Mouse (Mus musculus) MEL (cell line): Measurements from ENCODE around the gene Mapre1. TPM values are rescaled to one million over a fixed set of nuclear protein-coding genes. Genes with fewer than 3 reads are reported as not detected.

Source experiments
- DNase-seq: peaks from one replicate; pipeline ENCODE4 v3.0.0; 2011; ENCODE audit warnings: low read depth, low spot score
- H3K27ac ChIP-seq: 2 replicates; pipeline ENCODE4 v1.5.1; 2012; ENCODE audit warnings: low read depth, mild to moderate bottlenecking, control low read depth, low read length, moderate library complexity; ENCODE audit not compliant: control insufficient read depth
- H3K27me3 ChIP-seq, 2 experiments: fragments of 150-350 bp in 1 of 2; sonication (generic) in 1 of 2; 2 replicates each; pipeline ENCODE4 v1.6.1; 2012; ENCODE audit warnings: low read length in 2 of 2, mild to moderate bottlenecking in 2 of 2, improper control_type of control experiment in 1 of 2, moderate library complexity in 1 of 2; ENCODE audit not compliant: insufficient read depth in 2 of 2, control insufficient read depth in 1 of 2
- H3K36me3 ChIP-seq, 2 experiments: 2 replicates each; pipeline ENCODE4 v1.6.1; 2012 to 2014; ENCODE audit warnings: low read length in 2 of 2, improper control_type of control experiment in 1 of 2, inconsistent platforms in 1 of 2, mild to moderate bottlenecking in 1 of 2; ENCODE audit not compliant: insufficient read depth in 2 of 2, control insufficient read depth in 1 of 2
- H3K4me1 ChIP-seq, 2 experiments: fragments of 150-350 bp in 1 of 2; sonication (generic) in 1 of 2; 2 replicates each; pipeline ENCODE4 v1.6.1; 2012; ENCODE audit warnings: low read length in 2 of 2, improper control_type of control experiment in 1 of 2, mild to moderate bottlenecking in 1 of 2; ENCODE audit not compliant: insufficient read depth in 2 of 2, control insufficient read depth in 1 of 2
- H3K4me3 ChIP-seq, 2 experiments: fragments of 150-350 bp in 1 of 2; sonication (generic) in 1 of 2; 2 replicates each; pipeline ENCODE4 v1.5.1; 2012; ENCODE audit warnings: low read depth in 2 of 2, low read length in 2 of 2, mild to moderate bottlenecking in 2 of 2, moderate library complexity in 2 of 2, control low read depth in 1 of 2, improper control_type of control experiment in 1 of 2; ENCODE audit not compliant: control insufficient read depth in 1 of 2, insufficient read depth in 1 of 2
- H3K79me2 ChIP-seq: 2 replicates; pipeline ENCODE4 v1.6.1; 2012; ENCODE audit warnings: mild to moderate bottlenecking, low read length, moderate library complexity; ENCODE audit not compliant: control insufficient read depth, poor library complexity, insufficient read depth
- H3K9ac ChIP-seq: 2 replicates; pipeline ENCODE4 v1.6.1; 2012; ENCODE audit warnings: low read depth, mild to moderate bottlenecking, control low read depth, low read length, moderate library complexity; ENCODE audit not compliant: control insufficient read depth, poor library complexity, severe bottlenecking
- H3K9me3 ChIP-seq: fragments of 150-350 bp; sonication (generic); replicated peaks from 2 replicates; pipeline ENCODE4 v1.6.1; 2012; ENCODE audit warnings: mild to moderate bottlenecking, low read length, improper control_type of control experiment, moderate library complexity; ENCODE audit not compliant: insufficient read depth
- BHLHE40 ChIP-seq: IDR thresholded peaks from 2 replicates; pipeline ENCODE4 v1.6.1; 2012; ENCODE audit warnings: low read depth, mild to moderate bottlenecking, inconsistent platforms, low read length, improper control_type of control experiment, borderline replicate concordance
- CHD2 ChIP-seq: IDR thresholded peaks from 2 replicates; pipeline ENCODE4 v1.6.1; 2011; ENCODE audit warnings: low read length, improper control_type of control experiment
- CTCF ChIP-seq, 3 experiments: IDR thresholded peaks in 2 of 3; conservative IDR thresholded peaks in 1 of 3; 2 replicates each; pipeline ENCODE4 v1.5.1; 2011 to 2012; ENCODE audit warnings: low read length in 3 of 3, low read depth in 2 of 3, mild to moderate bottlenecking in 2 of 3, improper control_type of control experiment in 1 of 3, inconsistent platforms in 1 of 3, mixed read lengths in 1 of 3, moderate library complexity in 1 of 3; ENCODE audit not compliant: control insufficient read depth in 1 of 3, insufficient read depth in 1 of 3, poor library complexity in 1 of 3, severe bottlenecking in 1 of 3
- E2F4 ChIP-seq: IDR thresholded peaks from 2 replicates; pipeline ENCODE4 v1.6.1; 2011; ENCODE audit warnings: low read depth, low read length, improper control_type of control experiment, borderline replicate concordance
- EP300 ChIP-seq, 2 experiments: IDR thresholded peaks; 2 replicates each; pipeline ENCODE4 v1.6.1; 2011; ENCODE audit warnings: improper control_type of control experiment in 2 of 2, low read length in 2 of 2, low read depth in 1 of 2, mild to moderate bottlenecking in 1 of 2
- ETS1 ChIP-seq: IDR thresholded peaks from 2 replicates; pipeline ENCODE4 v1.6.1; 2012; ENCODE audit warnings: low read depth, mild to moderate bottlenecking, inconsistent platforms, low read length, improper control_type of control experiment, moderate library complexity
- GABPA ChIP-seq: IDR thresholded peaks from 2 replicates; pipeline ENCODE4 v1.6.1; 2012; ENCODE audit warnings: low read depth, mild to moderate bottlenecking, inconsistent platforms, low read length, improper control_type of control experiment, moderate library complexity
- GATA1 ChIP-seq: IDR thresholded peaks from 2 replicates; pipeline ENCODE4 v1.6.1; 2011; ENCODE audit warnings: low read depth, low read length, improper control_type of control experiment
- KAT2A ChIP-seq: conservative IDR thresholded peaks from 2 replicates; pipeline ENCODE4 v1.6.1; 2012; ENCODE audit warnings: low read depth, low read length, improper control_type of control experiment, inconsistent platforms
- MAZ ChIP-seq: IDR thresholded peaks from 2 replicates; pipeline ENCODE4 v1.6.1; 2012; ENCODE audit warnings: low read depth, mild to moderate bottlenecking, inconsistent platforms, low read length, improper control_type of control experiment
- MEF2A ChIP-seq: IDR thresholded peaks from 2 replicates; pipeline ENCODE4 v1.6.1; 2014; ENCODE audit warnings: low read depth, mild to moderate bottlenecking, inconsistent platforms, low read length, improper control_type of control experiment; ENCODE audit not compliant: poor library complexity, insufficient replicate concordance, severe bottlenecking; ENCODE audit errors: extremely low read depth
- MYC ChIP-seq: IDR thresholded peaks from 2 replicates; pipeline ENCODE4 v1.6.1; 2011; ENCODE audit warnings: low read depth, mild to moderate bottlenecking, low read length, improper control_type of control experiment, moderate library complexity
- NELFE ChIP-seq: IDR thresholded peaks from 2 replicates; pipeline ENCODE4 v1.6.1; 2011; ENCODE audit warnings: low read depth, low read length, improper control_type of control experiment
- NRF1 ChIP-seq: IDR thresholded peaks from 2 replicates; pipeline ENCODE4 v1.6.1; 2014; ENCODE audit warnings: low read depth, mild to moderate bottlenecking, inconsistent platforms, low read length, improper control_type of control experiment, moderate library complexity; ENCODE audit not compliant: poor library complexity, insufficient read depth, severe bottlenecking
- POLR2A ChIP-seq, 2 experiments: IDR thresholded peaks; 2 replicates each; pipeline ENCODE4 v1.6.1; 2011 to 2012; ENCODE audit warnings: low read length in 2 of 2, mild to moderate bottlenecking in 2 of 2, control low read depth in 1 of 2, improper control_type of control experiment in 1 of 2, low read depth in 1 of 2, moderate library complexity in 1 of 2; ENCODE audit not compliant: control insufficient read depth in 1 of 2, insufficient read depth in 1 of 2, poor library complexity in 1 of 2
- POLR2AphosphoS2 ChIP-seq: IDR thresholded peaks from 2 replicates; pipeline ENCODE4 v1.6.1; 2011; ENCODE audit warnings: low read length, improper control_type of control experiment
- RAD21 ChIP-seq: IDR thresholded peaks from 2 replicates; pipeline ENCODE4 v1.6.1; 2011; ENCODE audit warnings: mild to moderate bottlenecking, low read depth, low read length, improper control_type of control experiment
- RCOR1 ChIP-seq: IDR thresholded peaks from 2 replicates; pipeline ENCODE4 v1.6.1; 2012; ENCODE audit warnings: low read depth, mild to moderate bottlenecking, inconsistent platforms, low read length, improper control_type of control experiment
- SIN3A ChIP-seq: IDR thresholded peaks from 2 replicates; pipeline ENCODE4 v1.6.1; 2012; ENCODE audit warnings: low read length, improper control_type of control experiment, inconsistent platforms
- TAL1 ChIP-seq: IDR thresholded peaks from 2 replicates; pipeline ENCODE4 v1.6.1; 2012; ENCODE audit warnings: mild to moderate bottlenecking, inconsistent platforms, low read length, moderate library complexity, mixed read lengths
- TBP ChIP-seq: IDR thresholded peaks from 2 replicates; pipeline ENCODE4 v1.8.0; 2011; ENCODE audit warnings: low read depth, low read length, improper control_type of control experiment
- TCF12 ChIP-seq: IDR thresholded peaks from 2 replicates; pipeline ENCODE4 v1.6.1; 2014; ENCODE audit warnings: low read depth, mild to moderate bottlenecking, inconsistent platforms, low read length, improper control_type of control experiment, moderate library complexity
- USF2 ChIP-seq, 2 experiments: IDR thresholded peaks; 2 replicates each; pipeline ENCODE4 v1.6.1; 2011 to 2012; ENCODE audit warnings: improper control_type of control experiment in 2 of 2, low read length in 2 of 2, borderline replicate concordance in 1 of 2, inconsistent platforms in 1 of 2, low read depth in 1 of 2, mild to moderate bottlenecking in 1 of 2; ENCODE audit not compliant: insufficient read depth in 1 of 2
- ZC3H11A ChIP-seq: IDR thresholded peaks from 2 replicates; pipeline ENCODE4 v1.6.1; 2012; ENCODE audit warnings: low read depth, mild to moderate bottlenecking, inconsistent platforms, low read length, improper control_type of control experiment
- ZKSCAN1 ChIP-seq: IDR thresholded peaks from 2 replicates; pipeline ENCODE4 v1.6.1; 2012; ENCODE audit warnings: low read depth, mild to moderate bottlenecking, inconsistent platforms, low read length, improper control_type of control experiment, moderate library complexity
- ZMIZ1 ChIP-seq: IDR thresholded peaks from 2 replicates; pipeline ENCODE4 v1.6.1; 2012; ENCODE audit warnings: low read depth, mild to moderate bottlenecking, inconsistent platforms, low read length, improper control_type of control experiment, moderate library complexity
- ZNF384 ChIP-seq: IDR thresholded peaks from 2 replicates; pipeline ENCODE4 v1.6.1; 2012; ENCODE audit warnings: low read depth, mild to moderate bottlenecking, inconsistent platforms, low read length, improper control_type of control experiment
- polyA plus RNA-seq, 2 experiments: library from polyadenylated mRNA; stranded (reverse) in 1 of 2; unstranded in 1 of 2; fragments of >175 nt in 1 of 2; fragments of >200 nt in 1 of 2; gene quantifications; 2 replicates each; pipeline versions ENCODE4 v1.2.1 to v1.2.4; 2012; ENCODE audit warnings: low replicate concordance in 2 of 2, low read depth in 1 of 2; ENCODE audit not compliant: insufficient read length in 2 of 2, insufficient read depth in 1 of 2, missing spikeins in 1 of 2
- total RNA-seq: library from RNA; depleted of rRNA; stranded (reverse); fragments of 300-350 nt; gene quantifications from 2 replicates; pipeline ENCODE4 v1.2.3, GENCODE M21; 2012

Mapre1 gene
- total and polyA plus RNA-seq, 3 experiments, result 57.7 to 94.8 TPM; not detected in 1

- Histone ChIP-seq H3K79me2 (no peaks in the 10 kb centered on the region), H3K27ac (peak overlapping the region; percentile 85), H3K4me3 (no peak overlapping the region), H3K4me1 (peaks cover 5 to 19% of the 10 kb centered on the region in 2 experiments), H3K9ac (peak overlapping the region; percentile 27; the same call in 1 of the 2 replicates), H3K36me3 (peaks cover 0 to 11% of the 10 kb centered on the region in 2 experiments; a peak in 2 of 4 replicates), H3K9me3 (no peaks in the 10 kb centered on the region), H3K27me3 (no peaks in the 10 kb centered on the region)
- TF ChIP-seq MEF2A (no peak), CHD2 (no peak), MYC (0 out of 2 replicates have a peak, but pooled peaks have one; percentile 21), TAL1 (peak; percentile 66), ZC3H11A (no peak), POLR2A (IDR thresholded peaks at IDR 0.05; ENCODE audit: control insufficient read depth in 1 of 2, insufficient read depth in 1 of 2, low read depth in 1 of 2, low read length in 2 of 2, poor library complexity in 1 of 2) (no peak), SIN3A (peak; percentile 40; the same call in 1 of the 2 replicates), BHLHE40 (no peak), ZMIZ1 (no peak), GATA1 (peak; percentile 88), KAT2A (no peak), TCF12 (0 out of 2 replicates have a peak, but pooled peaks have one; percentile 19), ETS1 (peak; percentile 66; the same call in 1 of the 2 replicates), TBP (peak; percentile 27; the same call in 1 of the 2 replicates), EP300 (IDR thresholded peaks at IDR 0.05; ENCODE audit: low read depth in 1 of 2, low read length in 2 of 2) (peak; percentile 64 to 77; a peak in 3 of 4 replicates), CTCF (IDR thresholded peaks at IDR 0.05 in 2 of 3, conservative IDR thresholded peaks at IDR 0.05 in 1 of 3; ENCODE audit: control insufficient read depth in 1 of 3, insufficient read depth in 1 of 3, low read depth in 2 of 3, low read length in 3 of 3, poor library complexity in 1 of 3, severe bottlenecking in 1 of 3) (no peak), RCOR1 (0 out of 2 replicates have a peak, but pooled peaks have one; percentile 25), E2F4 (no peak)
- peak; percentile 75 for DNase-seq
Measured at GRCm38 (mm10) chr2:153724424-153724823, 16.6 kb upstream of the Mapre1 start.

GRCm38 (mm10) chr2:153724871-153725270 is 16.2 kb upstream of the Mapre1 start:
- Histone ChIP-seq H3K36me3 (peaks cover 0 to 11% of the 10 kb centered on the region in 2 experiments; a peak in 2 of 4 replicates), H3K79me2 (no peaks in the 10 kb centered on the region), H3K9ac (no peak overlapping the region), H3K27ac (peak overlapping the region; percentile 69), H3K4me3 (no peak overlapping the region), H3K27me3 (no peaks in the 10 kb centered on the region), H3K4me1 (peaks cover 5 to 19% of the 10 kb centered on the region in 2 experiments), H3K9me3 (no peaks in the 10 kb centered on the region)
- DNase-seq, result no peak
- TF ChIP-seq BHLHE40 (no peak), GABPA (no peak), ZNF384 (no peak), ZKSCAN1 (no peak), ZMIZ1 (no peak), RAD21 (no peak), MYC (no peak), ZC3H11A (no peak), NELFE (no peak), MAZ (no peak), NRF1 (no peak), E2F4 (no peak), CTCF (IDR thresholded peaks at IDR 0.05 in 2 of 3, conservative IDR thresholded peaks at IDR 0.05 in 1 of 3; ENCODE audit: control insufficient read depth in 1 of 3, insufficient read depth in 1 of 3, low read depth in 2 of 3, low read length in 3 of 3, poor library complexity in 1 of 3, severe bottlenecking in 1 of 3) (no peak), USF2 (IDR thresholded peaks at IDR 0.05; ENCODE audit: borderline replicate concordance in 1 of 2, insufficient read depth in 1 of 2, low read depth in 1 of 2, low read length in 2 of 2) (no peak), TBP (no peak), POLR2AphosphoS2 (no peak)
